Mouse (Mus musculus) neutrophil, adult 5-6 weeks (primary cell): ENCODE measurements around the gene Nucb2. TPM values are rescaled to one million over a fixed set of nuclear protein-coding genes. Genes with fewer than 3 reads are reported as not detected.

Experiments
- ATAC-seq: fragments of 151-379, 151-347 bp; 2 replicates; pipeline ENCODE4 v1.8.0; 2017; ENCODE audit warnings: mild to moderate bottlenecking, moderate TSS enrichment; ENCODE audit not compliant: insufficient number of reproducible peaks, poor library complexity, low FRiP score, severe bottlenecking; ENCODE audit errors: extremely low read depth
- total RNA-seq: library from RNA; stranded (forward); fragments of 200-1000 nt; gene quantifications from 2 replicates; pipeline ENCODE4 v1.2.3, GENCODE M21; 2017

Gene Nucb2
- total RNA-seq, 1 experiment from 2014 or later = 31.2 TPM

DNA sequence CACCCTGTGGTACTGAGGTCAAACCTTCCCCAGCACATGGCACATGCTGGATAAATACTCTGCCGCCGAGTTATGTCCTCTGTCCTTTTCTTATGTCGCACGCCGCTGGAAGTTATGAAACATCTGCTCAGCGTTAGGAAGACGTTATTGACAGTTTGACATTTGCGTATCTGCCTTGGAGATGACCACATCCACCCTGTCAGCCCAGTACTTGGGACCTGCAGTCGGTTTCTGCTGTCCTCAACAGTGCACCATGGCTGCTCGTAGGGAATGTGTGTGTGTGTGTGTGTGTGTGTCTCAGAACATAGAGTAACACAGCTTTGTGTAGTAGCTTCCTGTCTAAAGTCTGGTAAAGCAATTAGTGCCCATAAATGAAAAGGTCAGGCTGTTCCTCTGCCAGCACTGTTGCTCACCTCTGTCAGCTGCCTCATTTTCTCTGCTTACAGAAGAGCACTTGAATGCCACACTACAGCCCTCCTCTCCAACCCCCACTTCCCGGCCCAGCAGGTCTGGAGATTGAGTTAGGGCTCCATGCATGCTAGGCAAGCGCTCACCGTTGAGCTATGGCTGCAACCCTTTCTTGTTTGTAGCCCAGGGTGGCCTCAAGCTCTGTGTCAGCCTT is 11.5 kb downstream of the Nucb2 start:
- peak; percentile 28; the same call in 1 of the 2 replicates for ATAC-seq

DNA sequence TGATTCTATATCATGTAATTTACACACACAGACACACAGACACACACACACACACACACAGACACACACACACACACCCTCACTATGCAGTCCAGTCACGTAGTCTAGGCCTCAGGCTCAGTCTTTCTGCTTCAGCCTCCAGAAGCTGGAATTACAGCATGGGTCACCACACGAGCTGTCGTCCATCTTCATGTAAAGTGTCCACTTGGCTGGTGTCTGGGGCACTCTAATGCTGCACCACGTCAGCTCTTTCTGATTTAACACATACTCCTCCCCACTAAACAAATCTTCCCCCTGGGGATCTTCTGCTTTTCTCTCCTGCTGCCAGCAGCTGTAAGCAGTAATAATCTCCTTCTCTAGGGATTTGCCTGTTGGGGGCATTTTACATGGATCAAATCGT is 13.1 kb downstream of the Nucb2 start:
- ATAC-seq = no peak

- ATAC-seq = no peak
These were observed 14.0 kb downstream of the Nucb2 start for GRCm38 (mm10) chr7:116518155-116518554.

DNA sequence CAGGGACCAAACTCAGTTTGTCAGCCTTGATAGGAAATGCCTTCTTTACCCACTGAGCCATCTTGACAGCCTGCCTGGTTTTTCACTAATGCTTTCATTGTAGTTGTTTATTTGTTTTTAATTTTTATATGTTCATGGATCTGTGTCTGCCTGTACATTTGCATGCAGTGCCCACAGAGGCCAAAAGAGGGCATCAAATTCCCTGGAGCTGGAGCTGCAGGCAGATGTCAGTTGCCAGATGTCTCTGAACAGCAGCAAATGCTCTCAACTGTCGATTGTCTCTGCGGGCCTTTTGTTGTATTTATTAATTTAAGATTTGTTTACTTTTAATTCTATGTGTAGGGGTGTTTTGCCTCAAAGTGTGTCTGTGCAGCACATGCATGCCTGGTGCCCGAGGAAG is 15.6 kb downstream of the Nucb2 start:
- ATAC-seq = no peak

DNA sequence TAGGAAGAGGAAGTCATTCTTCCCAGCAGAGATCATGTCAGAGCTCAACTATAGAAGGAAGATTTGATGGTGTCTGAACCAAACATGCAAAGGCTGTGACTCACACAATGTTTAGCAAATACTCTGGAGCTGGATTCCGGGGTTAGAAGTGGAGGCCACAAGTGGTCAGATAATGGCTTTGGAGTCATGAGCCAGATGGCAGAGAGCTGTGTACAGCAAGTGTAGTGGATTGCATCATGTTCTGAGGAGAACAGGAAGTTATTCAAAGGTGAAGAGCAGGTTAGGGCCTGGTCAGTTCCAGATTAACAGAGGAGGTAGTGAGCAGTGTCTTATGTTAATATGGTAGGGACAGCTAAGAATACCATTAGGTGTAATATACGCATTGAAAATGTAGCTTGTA is 20.4 kb downstream of the Nucb2 start:
- ATAC-seq = peak; percentile 87

DNA sequence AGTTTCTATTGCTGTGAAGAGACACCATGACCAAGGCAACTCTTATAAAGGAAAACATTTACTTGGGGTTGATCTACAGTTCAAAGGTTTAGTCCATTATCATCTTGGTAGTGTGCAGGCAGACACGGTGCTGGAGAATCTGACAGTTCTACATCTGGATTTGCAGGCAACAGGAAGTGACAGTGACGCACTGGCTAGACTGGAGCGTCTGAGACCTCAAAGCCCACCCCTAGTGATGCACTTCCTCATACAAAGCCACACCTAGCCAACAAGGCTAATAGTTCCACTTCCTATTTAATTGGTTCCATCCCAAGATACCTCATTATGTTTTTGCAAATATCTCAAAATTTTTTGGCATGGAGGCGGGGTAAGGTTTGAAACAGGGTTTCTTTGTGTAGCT is 25.6 kb downstream of the Nucb2 start:
- ATAC-seq = peak; percentile 82

- no peak for ATAC-seq
These were observed 26.3 kb downstream of the Nucb2 start for GRCm38 (mm10) chr7:116530470-116530869.

DNA sequence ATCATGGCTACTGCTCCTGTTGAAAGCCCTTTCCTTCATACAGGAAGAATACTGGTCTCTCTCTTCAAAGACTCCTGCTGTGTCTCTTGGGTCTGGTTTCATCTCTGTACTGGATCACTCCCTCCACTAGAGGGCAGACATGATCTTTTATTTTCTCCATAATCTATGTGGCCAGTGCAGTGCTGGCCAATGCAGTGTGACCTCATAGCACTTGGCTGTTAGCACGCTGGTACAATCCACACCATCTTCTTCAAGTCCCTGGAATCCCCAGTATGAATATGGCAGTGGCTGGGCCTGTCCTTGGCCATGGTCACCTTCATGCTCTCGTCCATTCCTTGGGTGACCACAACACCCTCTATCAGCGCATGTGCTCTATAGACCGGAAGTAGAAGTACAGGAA is 27.1 kb downstream of the Nucb2 start:
- ATAC-seq = peak; percentile 73

GRCm38 (mm10) chr7:116556834-116557233 is 52.7 kb downstream of the Nucb2 start:
- ATAC-seq = no peak

GRCm38 (mm10) chr7:116574551-116574950 is 70.4 kb downstream of the Nucb2 start:
- no peak for ATAC-seq

Other genes with a start within 250 kb of the Nucb2 start
- gene Plekha7, start 196.0 kb upstream of the Nucb2 start, total RNA-seq = 2.3 and 5.4 TPM in 2 replicates
- gene Rps13, start 170.2 kb upstream of the Nucb2 start, total RNA-seq = 1,522 and 1,553 TPM in 2 replicates
- 57.8 and 58.4 TPM in 2 replicates for gene Pik3c2a, start 60.9 kb upstream of the Nucb2 start, total RNA-seq